Mouse (Mus musculus): ENCODE results near the gene Gas2l1.

DNA sequence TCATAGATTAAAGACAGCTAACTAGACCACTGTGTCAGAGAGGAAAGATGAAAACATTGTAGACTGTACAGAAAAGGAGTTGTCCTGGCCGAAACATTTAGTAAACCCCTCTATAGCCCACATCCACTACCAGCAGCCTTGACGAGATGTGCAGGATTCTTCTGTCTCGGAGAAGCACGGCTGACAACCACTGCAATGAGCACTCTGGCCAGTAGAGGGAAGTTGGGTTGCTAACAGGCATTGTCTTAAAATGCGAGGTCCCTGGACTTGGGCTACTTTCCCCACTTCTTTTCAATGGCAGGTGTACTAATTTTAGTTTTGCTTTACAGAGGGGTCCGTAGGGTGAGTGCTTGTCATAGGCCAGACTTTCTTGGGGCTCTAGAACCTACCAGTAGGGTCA, 47.6 kb downstream of the Gas2l1 start:
- TF ChIP-seq POLR2A (IDR thresholded peaks at IDR 0.05; ENCODE audit: insufficient read depth, low read length), result no peak
- TF ChIP-seq EP300 (IDR thresholded peaks at IDR 0.05; ENCODE audit: insufficient read depth, low read depth, low read length), result no peak
